Mouse (Mus musculus): ENCODE results near the gene Polr3e. TPM values are rescaled to one million over a fixed set of nuclear protein-coding genes. Genes with fewer than 3 reads are reported as not detected.
A peak's percentile ranks its signal among the peaks of the same experiment; 100 is the strongest.
"Not testable (repeated sequence)": the region's sequence is repeated elsewhere in the genome, so short reads cannot be mapped to it uniquely, and the experiment has no call there.

Gene Polr3e
- polyA plus RNA-seq, 1 experiment from 2014 or later: 22.4 TPM

GRCm38 (mm10) chr7:120911268-120911667, 6.3 kb upstream of the Polr3e start:
- H3K4me3 ChIP-seq; ATAC-seq (ENCODE audit: extremely low read depth, insufficient number of reproducible peaks, low FRiP score, low TSS enrichment); H3K36me3 ChIP-seq; H3K4me1 ChIP-seq; H3K4me2 ChIP-seq; H3K9ac ChIP-seq; H3K27me3 ChIP-seq (replicated peaks); H3K9me3 ChIP-seq; H3K27ac ChIP-seq (replicated peaks): not testable (repeated sequence)
- 77% methylated on average over 6 of the region's 6 CpGs for WGBS

GRCm38 (mm10) chr7:120913332-120913731, 4.2 kb upstream of the Polr3e start:
- Histone ChIP-seq H3K4me1 (peaks cover under 1% of the 10 kb centered on the region), H3K4me3 (no peak overlapping the region), H3K4me2 (no peak overlapping the region), H3K27me3 (replicated peaks) (no peaks in the 10 kb centered on the region), H3K36me3 (no peaks in the 10 kb centered on the region), H3K9ac (no peak overlapping the region), H3K9me3 (no peaks in the 10 kb centered on the region), H3K27ac (replicated peaks) (no peak overlapping the region)
- ATAC-seq (ENCODE audit: extremely low read depth, insufficient number of reproducible peaks, low FRiP score, low TSS enrichment): no peak
- WGBS: 25% methylated on average over 1 of the region's 1 CpGs

GRCm38 (mm10) chr7:120916262-120916875, 1.2 kb upstream of the Polr3e start:
- Histone ChIP-seq H3K4me1 (peaks cover 16% of the 10 kb centered on the region), H3K27me3 (replicated peaks) (no peaks in the 10 kb centered on the region), H3K4me3 (peak overlapping the region; percentile 85; the same call in 1 of the 2 replicates), H3K9ac (no peak overlapping the region), H3K4me2 (peak overlapping the region; percentile 55), H3K27ac (replicated peaks) (no peak overlapping the region), H3K9me3 (no peaks in the 10 kb centered on the region), H3K36me3 (no peaks in the 10 kb centered on the region)
- no peak for ATAC-seq (ENCODE audit: extremely low read depth, insufficient number of reproducible peaks, low FRiP score, low TSS enrichment)
- WGBS: 42% methylated on average over 11 of the region's 11 CpGs

- no peak for ATAC-seq (ENCODE audit: extremely low read depth, insufficient number of reproducible peaks, low FRiP score, low TSS enrichment)
- WGBS: 10% methylated on average over 12 of the region's 12 CpGs
- no peak overlapping the region for H3K9ac ChIP-seq
These were observed 309 bp upstream of the Polr3e start for GRCm38 (mm10) chr7:120917279-120917591.

GRCm38 (mm10) chr7:120918526-120918962, 1.0 kb downstream of the Polr3e start:
- H3K27ac ChIP-seq (replicated peaks): peak overlapping the region; percentile 90
- no peak for ATAC-seq (ENCODE audit: extremely low read depth, insufficient number of reproducible peaks, low FRiP score, low TSS enrichment)
- H3K9me3 ChIP-seq: no peaks in the 10 kb centered on the region
- WGBS: 8% methylated on average over 10 of the region's 10 CpGs
- H3K4me3 ChIP-seq: peak overlapping the region; percentile 85
- H3K27me3 ChIP-seq (replicated peaks): no peaks in the 10 kb centered on the region
- peak overlapping the region; percentile 89 for H3K4me2 ChIP-seq
- H3K36me3 ChIP-seq: peaks cover 10% of the 10 kb centered on the region
- peak overlapping the region; percentile 95 for H3K9ac ChIP-seq
- peaks cover 16% of the 10 kb centered on the region for H3K4me1 ChIP-seq

More at GRCm38 (mm10) chr7:120917279-120917591, 309 bp upstream of the Polr3e start:
- Histone ChIP-seq H3K4me2 (peak overlapping the region; percentile 55), H3K9me3 (no peaks in the 10 kb centered on the region), H3K27me3 (replicated peaks) (no peaks in the 10 kb centered on the region), H3K4me1 (peaks cover 16% of the 10 kb centered on the region), H3K27ac (replicated peaks) (no peak overlapping the region), H3K4me3 (peak overlapping the region; percentile 85), H3K36me3 (no peaks in the 10 kb centered on the region; the same call in 1 of the 2 replicates)

- Histone ChIP-seq H3K4me2 (no peak overlapping the region), H3K4me3 (no peak overlapping the region), H3K9me3 (no peaks in the 10 kb centered on the region), H3K36me3 (peaks cover 100% of the 10 kb centered on the region), H3K27ac (replicated peaks) (no peak overlapping the region), H3K4me1 (no peaks in the 10 kb centered on the region), H3K27me3 (replicated peaks) (no peaks in the 10 kb centered on the region), H3K9ac (no peak overlapping the region)
- no peak for ATAC-seq (ENCODE audit: extremely low read depth, insufficient number of reproducible peaks, low FRiP score, low TSS enrichment)
- 90% methylated on average over 7 of the region's 7 CpGs for WGBS
These were observed 15.6 kb downstream of the Polr3e start for GRCm38 (mm10) chr7:120933110-120933509.

- H3K9me3 ChIP-seq: no peaks in the 10 kb centered on the region
- no peak for ATAC-seq (ENCODE audit: extremely low read depth, insufficient number of reproducible peaks, low FRiP score, low TSS enrichment)
- no peak overlapping the region for H3K9ac ChIP-seq
- H3K4me3 ChIP-seq: no peak overlapping the region
- no peak overlapping the region for H3K27ac ChIP-seq (replicated peaks)
- no peaks in the 10 kb centered on the region for H3K4me1 ChIP-seq
- H3K4me2 ChIP-seq: no peak overlapping the region
- no peaks in the 10 kb centered on the region for H3K27me3 ChIP-seq (replicated peaks)
- 71% methylated on average over 5 of the region's 5 CpGs for WGBS
- peaks cover 100% of the 10 kb centered on the region for H3K36me3 ChIP-seq
These were observed 16.2 kb downstream of the Polr3e start for GRCm38 (mm10) chr7:120933680-120934195.

GRCm38 (mm10) chr7:120934716-120935115, 17.2 kb downstream of the Polr3e start:
- WGBS: 29% methylated on average over 5 of the region's 5 CpGs
- Histone ChIP-seq H3K9ac (no peak overlapping the region), H3K27me3 (replicated peaks) (no peaks in the 10 kb centered on the region), H3K36me3 (peaks cover 100% of the 10 kb centered on the region), H3K4me2 (no peak overlapping the region), H3K4me3 (no peak overlapping the region), H3K9me3 (no peaks in the 10 kb centered on the region), H3K4me1 (no peaks in the 10 kb centered on the region), H3K27ac (replicated peaks) (no peak overlapping the region)
- no peak for ATAC-seq (ENCODE audit: extremely low read depth, insufficient number of reproducible peaks, low FRiP score, low TSS enrichment)

- Histone ChIP-seq H3K9ac (no peak overlapping the region), H3K4me2 (no peak overlapping the region), H3K4me1 (no peaks in the 10 kb centered on the region), H3K4me3 (no peak overlapping the region), H3K27me3 (replicated peaks) (no peaks in the 10 kb centered on the region), H3K9me3 (no peaks in the 10 kb centered on the region), H3K36me3 (peaks cover 100% of the 10 kb centered on the region), H3K27ac (replicated peaks) (no peak overlapping the region)
- 79% methylated on average over 4 of the region's 4 CpGs for WGBS
- ATAC-seq (ENCODE audit: extremely low read depth, insufficient number of reproducible peaks, low FRiP score, low TSS enrichment): no peak
These were observed 19.0 kb downstream of the Polr3e start for GRCm38 (mm10) chr7:120936522-120936921.

- H3K27me3 ChIP-seq (replicated peaks): no peaks in the 10 kb centered on the region
- 87% methylated on average over 9 of the region's 9 CpGs for WGBS
- no peaks in the 10 kb centered on the region for H3K9me3 ChIP-seq
- H3K4me1 ChIP-seq: no peaks in the 10 kb centered on the region
- no peak overlapping the region for H3K27ac ChIP-seq (replicated peaks)
- no peak overlapping the region for H3K4me2 ChIP-seq
- H3K36me3 ChIP-seq: peaks cover 100% of the 10 kb centered on the region
- ATAC-seq (ENCODE audit: extremely low read depth, insufficient number of reproducible peaks, low FRiP score, low TSS enrichment): no peak
- no peak overlapping the region for H3K9ac ChIP-seq
- no peak overlapping the region for H3K4me3 ChIP-seq
These were observed 20.7 kb downstream of the Polr3e start for GRCm38 (mm10) chr7:120938206-120938605.

- no peak for ATAC-seq (ENCODE audit: extremely low read depth, insufficient number of reproducible peaks, low FRiP score, low TSS enrichment)
- H3K4me2 ChIP-seq: no peak overlapping the region
- H3K4me1 ChIP-seq: no peaks in the 10 kb centered on the region
- no peak overlapping the region for H3K4me3 ChIP-seq
- no peaks in the 10 kb centered on the region for H3K27me3 ChIP-seq (replicated peaks)
- WGBS: 88% methylated on average over 12 of the region's 12 CpGs
- no peak overlapping the region for H3K9ac ChIP-seq
- no peaks in the 10 kb centered on the region for H3K9me3 ChIP-seq
- H3K36me3 ChIP-seq: peaks cover 94% of the 10 kb centered on the region
- no peak overlapping the region for H3K27ac ChIP-seq (replicated peaks)
These were observed 22.8 kb downstream of the Polr3e start for GRCm38 (mm10) chr7:120940343-120940742.

GRCm38 (mm10) chr7:120941214-120941613, 23.7 kb downstream of the Polr3e start:
- 92% methylated on average over 6 of the region's 6 CpGs for WGBS
- no peak overlapping the region for H3K4me3 ChIP-seq
- no peaks in the 10 kb centered on the region for H3K4me1 ChIP-seq
- no peak overlapping the region for H3K27ac ChIP-seq (replicated peaks)
- peaks cover 94% of the 10 kb centered on the region for H3K36me3 ChIP-seq
- no peaks in the 10 kb centered on the region for H3K27me3 ChIP-seq (replicated peaks)
- no peaks in the 10 kb centered on the region for H3K9me3 ChIP-seq
- no peak for ATAC-seq (ENCODE audit: extremely low read depth, insufficient number of reproducible peaks, low FRiP score, low TSS enrichment)
- no peak overlapping the region for H3K9ac ChIP-seq
- H3K4me2 ChIP-seq: no peak overlapping the region
